Mouse (Mus musculus) midbrain, embryonic 13.5 days (tissue): ENCODE measurements at regions not wholly inside any gene's neighbourhood (a gene's known extent, or its start where the extent isn't known, plus 50 kb on each side); places are given as distances from the start of the nearest gene placed in this dataset.

Experiments
- ATAC-seq: fragments of 200-750 bp; cut with Nextera tagmentation; 2 replicates; pipeline ENCODE4 v1.8.0; 2017; ENCODE audit warnings: mild to moderate bottlenecking, moderate TSS enrichment, moderate library complexity
- H3K27ac ChIP-seq: fragments of 300-500 bp; sonication (generic); 2 replicates; pipeline ENCODE4 v1.5.1; 2015; ENCODE audit warnings: inconsistent platforms, mild to moderate bottlenecking, moderate library complexity
- H3K27me3 ChIP-seq: fragments of 300-500 bp; sonication (generic); 2 replicates; pipeline ENCODE4 v1.6.1; 2015; ENCODE audit warnings: mild to moderate bottlenecking, inconsistent platforms
- H3K36me3 ChIP-seq: fragments of 300-500 bp; sonication (generic); 2 replicates; pipeline ENCODE4 v1.6.1; 2015; ENCODE audit warnings: mild to moderate bottlenecking, inconsistent platforms
- H3K4me1 ChIP-seq: fragments of 300-500 bp; sonication (generic); replicated peaks from 2 replicates; pipeline ENCODE4 v1.6.1; 2015; ENCODE audit warnings: inconsistent platforms
- H3K4me2 ChIP-seq: fragments of 300-500 bp; sonication (generic); replicated peaks from 2 replicates; pipeline ENCODE4 v1.6.1; 2015; ENCODE audit warnings: moderate library complexity, mild to moderate bottlenecking, inconsistent platforms
- H3K4me3 ChIP-seq: fragments of 300-500 bp; sonication (generic); replicated peaks from 2 replicates; pipeline ENCODE4 v1.5.1; 2015; ENCODE audit warnings: mild to moderate bottlenecking, inconsistent platforms
- H3K9ac ChIP-seq: fragments of 300-500 bp; sonication (generic); replicated peaks from 2 replicates; pipeline ENCODE4 v1.6.1; 2015; ENCODE audit warnings: mild to moderate bottlenecking, inconsistent platforms
- H3K9me3 ChIP-seq: fragments of 300-500 bp; sonication (generic); 2 replicates; pipeline ENCODE4 v1.6.1; 2016; ENCODE audit warnings: mild to moderate bottlenecking, inconsistent platforms
- WGBS: fragments of 180-500 bp; shearing (Covaris S2); methylation state at CpG from one replicate; pipeline ENCODE4 v1.1.7; 2015; 5-methylcytosine and 5-hydroxymethylcytosine counted together

DNA sequence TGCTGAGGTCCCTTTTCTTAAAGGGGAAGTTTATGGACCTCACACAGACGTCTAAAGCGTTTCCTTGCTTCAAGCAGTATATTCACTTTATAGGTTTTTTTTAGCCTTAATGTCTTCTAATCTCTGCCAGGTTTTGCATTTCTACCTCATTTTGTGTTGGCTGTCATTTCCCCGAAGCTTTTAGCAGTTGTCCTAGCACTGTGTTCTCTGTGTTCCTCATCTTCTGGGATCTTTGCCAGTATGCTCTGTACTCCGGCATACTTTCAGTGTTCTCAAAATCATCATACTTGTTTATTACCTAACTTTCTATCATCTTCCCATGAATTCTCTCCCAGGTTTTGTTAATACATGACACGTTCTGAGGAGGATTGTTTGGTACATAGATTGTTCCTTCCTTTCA lies 333.5 kb upstream of the Lsamp start:
- H3K36me3 ChIP-seq, result no peaks in the 10 kb centered on the region
- H3K9ac ChIP-seq, result no peak overlapping the region
- no peak overlapping the region for H3K4me3 ChIP-seq
- no peaks in the 10 kb centered on the region for H3K4me1 ChIP-seq
- H3K27me3 ChIP-seq, result no peaks in the 10 kb centered on the region
- H3K27ac ChIP-seq, result no peak overlapping the region
- 85% methylated on average over 5 of the region's 5 CpGs for WGBS
- no peak overlapping the region for H3K4me2 ChIP-seq
- H3K9me3 ChIP-seq, result no peaks in the 10 kb centered on the region
- no peak for ATAC-seq

- Histone ChIP-seq H3K9me3 (no peaks in the 10 kb centered on the region), H3K36me3 (no peaks in the 10 kb centered on the region), H3K9ac (no peak overlapping the region), H3K27me3 (no peaks in the 10 kb centered on the region), H3K27ac (no peak overlapping the region), H3K4me1 (no peaks in the 10 kb centered on the region), H3K4me3 (no peak overlapping the region), H3K4me2 (no peak overlapping the region)
- WGBS, result 63% methylated on average over 1 of the region's 1 CpGs
- ATAC-seq, result no peak
Observed at GRCm38 (mm10) chr16:39667905-39668304, 316.3 kb upstream of the Lsamp start.

GRCm38 (mm10) chr16:39672096-39672985 lies 311.8 kb upstream of the Lsamp start:
- Histone ChIP-seq H3K9me3 (no peaks in the 10 kb centered on the region), H3K27ac (no peak overlapping the region), H3K9ac (no peak overlapping the region), H3K4me3 (no peak overlapping the region), H3K36me3 (no peaks in the 10 kb centered on the region), H3K4me2 (no peak overlapping the region), H3K4me1 (no peaks in the 10 kb centered on the region), H3K27me3 (no peaks in the 10 kb centered on the region)
- WGBS, result 70% methylated on average over 5 of the region's 5 CpGs
- no peak for ATAC-seq

DNA sequence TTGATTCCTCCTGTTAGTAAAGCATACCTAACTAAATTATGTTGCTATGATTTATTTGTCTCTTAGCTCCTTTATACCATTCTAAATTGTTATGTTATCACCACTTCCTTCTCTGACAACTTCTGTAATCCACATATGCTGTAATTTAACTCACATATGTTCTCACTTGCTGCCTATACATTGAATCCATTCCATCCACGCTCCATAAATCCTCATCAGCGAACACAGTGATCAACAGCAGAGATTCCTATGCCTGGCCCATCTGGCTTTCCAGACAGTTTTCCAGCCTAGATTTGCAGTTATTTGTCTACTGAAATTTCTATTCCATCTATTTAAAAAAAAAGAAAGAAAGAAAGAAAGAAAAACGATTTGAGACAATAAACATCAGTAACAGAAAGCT lies 308.4 kb upstream of the Lsamp start:
- H3K36me3 ChIP-seq, result no peaks in the 10 kb centered on the region
- H3K27me3 ChIP-seq, result no peaks in the 10 kb centered on the region
- no peaks in the 10 kb centered on the region for H3K9me3 ChIP-seq
- ATAC-seq, result no peak
- H3K9ac ChIP-seq, result no peak overlapping the region
- H3K4me1 ChIP-seq, result no peaks in the 10 kb centered on the region
- 80% methylated on average over 3 of the region's 3 CpGs for WGBS
- no peak overlapping the region for H3K27ac ChIP-seq
- no peak overlapping the region for H3K4me2 ChIP-seq
- H3K4me3 ChIP-seq, result no peak overlapping the region

DNA sequence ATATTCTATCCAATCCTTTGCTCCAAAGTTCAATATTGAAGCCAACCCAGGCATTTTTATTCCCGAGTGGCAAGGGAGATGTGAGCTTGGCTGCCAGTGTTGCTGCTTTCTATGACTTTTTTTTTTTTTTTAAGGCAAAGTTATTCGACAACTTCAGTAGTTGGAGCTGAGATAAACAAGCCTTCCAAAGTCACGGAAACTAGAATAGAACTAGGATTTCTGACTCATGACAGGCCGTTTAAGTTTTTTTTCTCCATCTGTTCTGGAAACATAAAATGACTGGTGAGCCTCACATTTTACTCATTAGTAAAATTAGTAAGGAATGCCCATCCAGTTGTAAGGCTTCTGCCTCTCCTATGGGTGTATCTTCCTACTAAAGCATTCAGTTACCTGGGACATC lies 305.9 kb upstream of the Lsamp start:
- Histone ChIP-seq H3K4me2 (no peak overlapping the region), H3K27me3 (no peaks in the 10 kb centered on the region), H3K9me3 (no peaks in the 10 kb centered on the region), H3K4me3 (no peak overlapping the region), H3K9ac (no peak overlapping the region), H3K4me1 (no peaks in the 10 kb centered on the region), H3K27ac (no peak overlapping the region), H3K36me3 (no peaks in the 10 kb centered on the region)
- WGBS, result 88% methylated on average over 4 of the region's 4 CpGs
- no peak for ATAC-seq

- no peak overlapping the region for H3K27ac ChIP-seq
- H3K4me3 ChIP-seq, result no peak overlapping the region
- WGBS, result 88% methylated on average over 2 of the region's 2 CpGs
- H3K36me3 ChIP-seq, result no peaks in the 10 kb centered on the region
- ATAC-seq, result no peak
- H3K9ac ChIP-seq, result no peak overlapping the region
- H3K4me1 ChIP-seq, result no peaks in the 10 kb centered on the region
- H3K4me2 ChIP-seq, result no peak overlapping the region
- no peaks in the 10 kb centered on the region for H3K27me3 ChIP-seq
- no peaks in the 10 kb centered on the region for H3K9me3 ChIP-seq
Observed at GRCm38 (mm10) chr16:39693061-39693460, 291.1 kb upstream of the Lsamp start.

GRCm38 (mm10) chr16:39695855-39696254 lies 288.3 kb upstream of the Lsamp start:
- Histone ChIP-seq H3K9me3 (no peaks in the 10 kb centered on the region), H3K36me3 (no peaks in the 10 kb centered on the region), H3K4me1 (no peaks in the 10 kb centered on the region), H3K27ac (no peak overlapping the region), H3K4me3 (no peak overlapping the region), H3K27me3 (no peaks in the 10 kb centered on the region), H3K9ac (no peak overlapping the region), H3K4me2 (no peak overlapping the region)
- WGBS, result 88% methylated on average over 1 of the region's 1 CpGs
- ATAC-seq, result no peak

DNA sequence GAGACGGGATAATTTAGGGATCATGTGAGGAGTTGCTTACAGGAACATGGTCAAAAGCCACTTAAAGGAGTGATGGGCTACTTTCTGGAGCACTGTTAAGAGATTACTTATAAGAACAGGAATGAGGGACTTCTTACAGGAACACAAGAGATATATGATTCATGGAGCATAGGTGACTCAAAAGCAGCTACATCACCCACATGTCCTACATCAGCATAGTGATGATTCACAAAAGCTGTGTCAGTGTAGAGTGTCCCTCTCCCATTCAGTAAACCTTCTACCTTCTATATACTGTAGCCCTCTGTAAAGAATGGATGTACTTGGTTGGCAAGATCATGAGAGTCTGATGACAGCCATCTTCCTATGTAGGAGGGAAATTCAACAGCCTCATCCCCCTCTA lies 285.0 kb upstream of the Lsamp start:
- H3K4me1 ChIP-seq, result no peaks in the 10 kb centered on the region

DNA sequence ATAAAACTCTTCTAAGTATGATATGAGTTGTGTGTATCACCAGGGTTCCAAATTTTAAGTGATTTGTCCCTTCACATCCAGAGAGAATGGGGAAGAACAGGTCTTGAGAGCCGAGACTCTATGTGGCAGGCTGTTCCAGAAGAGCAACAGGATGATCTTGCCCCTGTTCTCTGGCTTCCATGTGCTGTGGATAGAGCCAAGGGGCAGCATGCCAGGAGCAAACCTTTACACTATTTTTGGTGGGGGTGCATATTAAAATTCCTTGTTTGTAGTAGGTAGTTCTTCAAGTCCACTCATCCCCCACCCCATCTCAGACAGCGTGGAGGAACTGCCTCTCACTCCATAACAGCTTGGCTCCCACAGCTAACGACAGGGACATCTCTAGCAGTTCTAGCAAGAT lies 278.0 kb upstream of the Lsamp start:
- Histone ChIP-seq H3K27me3 (no peaks in the 10 kb centered on the region), H3K9ac (no peak overlapping the region)
- 80% methylated on average over 3 of the region's 3 CpGs for whole genome bisulfite sequencing

More for the DNA sequence above, 285.0 kb upstream of the Lsamp start:
- Histone ChIP-seq H3K4me2 (no peak overlapping the region), H3K36me3 (no peaks in the 10 kb centered on the region), H3K27me3 (no peaks in the 10 kb centered on the region), H3K27ac (no peak overlapping the region), H3K4me3 (no peak overlapping the region), H3K9ac (no peak overlapping the region), H3K9me3 (no peaks in the 10 kb centered on the region)
- WGBS, result 88% methylated on average over 1 of the region's 1 CpGs
- no peak for ATAC-seq

GRCm38 (mm10) chr16:39709387-39710039 lies 274.6 kb upstream of the Lsamp start:
- Histone ChIP-seq H3K27me3 (no peaks in the 10 kb centered on the region), H3K4me1 (0 out of 2 replicates have a peak, but pooled peaks cover 2% of the 10 kb centered on the region), H3K4me2 (no peak overlapping the region), H3K4me3 (no peak overlapping the region), H3K27ac (no peak overlapping the region), H3K9me3 (no peaks in the 10 kb centered on the region), H3K9ac (no peak overlapping the region), H3K36me3 (no peaks in the 10 kb centered on the region)
- no peak for ATAC-seq
- WGBS, result 69% methylated on average over 10 of the region's 10 CpGs

More for the DNA sequence above, 278.0 kb upstream of the Lsamp start:
- Histone ChIP-seq H3K36me3 (no peaks in the 10 kb centered on the region), H3K9me3 (no peaks in the 10 kb centered on the region), H3K4me3 (no peak overlapping the region), H3K4me1 (0 out of 2 replicates have a peak, but pooled peaks cover 2% of the 10 kb centered on the region), H3K27ac (no peak overlapping the region), H3K4me2 (no peak overlapping the region)
- ATAC-seq, result no peak

DNA sequence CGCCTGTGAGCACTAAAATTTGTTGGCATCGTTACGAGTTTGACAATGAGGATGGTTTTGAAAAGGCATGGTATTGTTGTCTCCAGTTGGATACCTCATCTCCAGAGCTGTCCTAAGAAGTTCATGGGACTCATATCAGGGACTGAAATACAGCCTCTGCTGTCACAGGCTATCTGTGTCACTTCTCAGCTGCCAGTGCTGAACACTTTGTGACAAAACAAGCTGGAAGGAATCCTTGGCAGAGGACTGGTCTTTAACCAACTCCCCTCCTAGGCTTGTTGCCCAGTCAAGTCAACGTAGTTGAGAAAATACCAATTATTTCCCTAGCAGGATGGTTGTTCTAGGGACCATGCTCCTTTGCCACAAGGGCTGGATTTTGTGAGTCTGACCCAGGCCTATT lies 256.6 kb upstream of the Lsamp start:
- ATAC-seq, result no peak
- Histone ChIP-seq H3K4me3 (no peak overlapping the region), H3K27me3 (no peaks in the 10 kb centered on the region), H3K27ac (no peak overlapping the region), H3K9me3 (no peaks in the 10 kb centered on the region), H3K4me1 (no peaks in the 10 kb centered on the region), H3K4me2 (no peak overlapping the region), H3K36me3 (no peaks in the 10 kb centered on the region), H3K9ac (no peak overlapping the region)
- 90% methylated on average over 4 of the region's 4 CpGs for WGBS

- Histone ChIP-seq H3K9me3 (no peaks in the 10 kb centered on the region), H3K36me3 (no peaks in the 10 kb centered on the region), H3K9ac (no peak overlapping the region), H3K4me3 (no peak overlapping the region), H3K4me1 (no peaks in the 10 kb centered on the region), H3K27ac (no peak overlapping the region), H3K4me2 (no peak overlapping the region), H3K27me3 (no peaks in the 10 kb centered on the region)
- 87% methylated on average over 5 of the region's 5 CpGs for WGBS
- no peak for ATAC-seq
Observed at GRCm38 (mm10) chr16:39746041-39746736, 238.0 kb upstream of the Lsamp start.
